In genomic region chr16:94537159-94537527, GRCm38 (mm10) we compare ENCODE assay signal across 9 mouse cellular contexts. TPM values are rescaled to one million over a fixed set of nuclear protein-coding genes. Genes with fewer than 3 reads are reported as not detected.
DNase-seq lines count a peak whose midpoint lies in the region; ATAC-seq and TF ChIP-seq lines count a peak whose summit lies in the region.
"Had no signal": no experiment of that assay in that cellular context is flagged by ENCODE, and none has a peak within 500 bp of the region (broad histone marks: within the 10 kb centered on the region; RNA-seq: fewer than 3 reads in every experiment).

No protein-coding gene starts in this region.

- no peak; the same call in 1 of the 2 replicates for TF ChIP-seq POLR2A in embryonic fibroblast, embryonic 13.5 days (IDR thresholded peaks at IDR 0.05; ENCODE audit: low read depth, low read length)

- no peak for TF ChIP-seq CTCF in embryonic fibroblast, embryonic 13.5 days (IDR thresholded peaks at IDR 0.05; ENCODE audit: borderline replicate concordance, insufficient read depth, low read length)

- intact Hi-C loops in left cerebral cortex, postnatal 14 days (cut with DNase I): no loop called here
- intact Hi-C loops in left cerebral cortex, postnatal 4 days (cut with DNase I): no loop called here

- ATAC-seq in monocyte, adult 5-6 weeks (replicated peaks; ENCODE audit: insufficient number of reproducible peaks, low FRiP score, low TSS enrichment, poor library complexity, severe bottlenecking): no peak

- H3K27ac ChIP-seq in embryonic fibroblast, embryonic 13.5 days (ENCODE audit: insufficient read depth, low read length): peak overlapping the region; percentile 84
- H3K27ac ChIP-seq: embryonic facial prominence, embryonic 13.5 days had no signal

- peak; percentile 25 for DNase-seq in cerebellum, adult 11 months
- no peak for DNase-seq in cerebellum, adult 8-10 months
- peak; percentile 67 for DNase-seq in kidney, adult 11 months
- DNase-seq in lung, postnatal 36 days: peak; percentile 21
- DNase-seq in left cerebral cortex, postnatal 14 days (ENCODE audit: low spot score in 2 of 2): no peak
- DNase-seq in left cerebral cortex, postnatal 4 days: no peak

- H3K4me3 ChIP-seq in embryonic fibroblast, embryonic 13.5 days (ENCODE audit: insufficient read depth, low read length): no peak overlapping the region
- H3K4me3 ChIP-seq: embryonic facial prominence, embryonic 13.5 days had no signal

- H3K4me1 ChIP-seq in embryonic fibroblast, embryonic 13.5 days (ENCODE audit: control insufficient read depth, insufficient read depth, low read length): peaks cover 6% of the 10 kb centered on the region; the same call in 1 of the 2 replicates
- H3K4me1 ChIP-seq: embryonic facial prominence, embryonic 13.5 days had no signal

RNA-seq across cellular contexts. Expression of gene Vps26c, which starts 10.5 kb away (rescaled TPM):
- 46.2 and 59.6 TPM in 2 replicates for polyA plus RNA-seq in embryonic fibroblast, embryonic 13.5 days (2011; ENCODE audit: insufficient read length, low read depth, missing spikeins)
- total RNA-seq in monocyte, adult 5-6 weeks (2017): 27.9 to 44.3 TPM (median 39.2 TPM) in 3 replicates
- total RNA-seq in left cerebral cortex, postnatal 14 days (2021): 10 to 100 TPM; 28.4 to 31.0 TPM
- total RNA-seq in left cerebral cortex, postnatal 4 days (2021): 10 to 100 TPM; 43.8 to 50.6 TPM

RNA-seq across cellular contexts. Expression of gene Dyrk1a, which starts 32.7 kb away (rescaled TPM):
- 46.2 and 50.5 TPM in 2 replicates for polyA plus RNA-seq in embryonic fibroblast, embryonic 13.5 days (2011; ENCODE audit: insufficient read length, low read depth, missing spikeins)
- total RNA-seq in monocyte, adult 5-6 weeks (2017): 87.6 to 107 TPM (median 95.1 TPM) in 3 replicates
- total RNA-seq in left cerebral cortex, postnatal 14 days (2021): 10 to 100 TPM; 87.3 to 91.2 TPM
- total RNA-seq in left cerebral cortex, postnatal 4 days (2021): 100 to 1,000 TPM; 121 to 124 TPM

Comparison
In these comparisons a context has a peak if more than half of its experiments do, and no peak if none do; other contexts are left out.
1. DNase-seq: peak in cerebellum, adult 11 months (single experiment), kidney, adult 11 months (single experiment) and lung, postnatal 36 days (single experiment); none in cerebellum, adult 8-10 months (single experiment), left cerebral cortex, postnatal 14 days (0 of 2) and left cerebral cortex, postnatal 4 days (single experiment).